ENCODE assay signal across 22 mouse cellular contexts in the genomic region with DNA sequence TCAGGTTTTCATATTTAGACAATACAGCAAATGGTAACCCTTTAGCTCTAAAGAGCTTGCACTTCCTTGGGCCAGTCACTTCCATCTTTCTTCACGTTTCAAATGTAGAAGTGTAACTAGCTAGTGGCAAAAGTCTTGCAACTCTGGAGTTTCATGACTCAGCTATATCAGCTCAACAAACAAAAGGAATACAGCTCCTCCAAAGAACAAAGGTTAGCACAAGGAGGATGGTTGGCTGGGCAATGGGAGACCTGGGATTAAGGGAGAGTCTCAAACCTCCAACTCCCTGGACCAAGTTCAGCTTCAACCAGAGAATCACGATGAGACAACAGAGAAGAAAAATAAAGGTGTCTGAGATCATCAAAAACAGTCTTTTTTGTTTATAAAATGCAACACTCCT.
DNase-seq lines count a peak whose midpoint lies in the region; ATAC-seq and TF ChIP-seq lines count a peak whose summit lies in the region.
"Had no signal": no experiment of that assay in that cellular context is flagged by ENCODE, and none has a peak within 500 bp of the region (broad histone marks: within the 10 kb centered on the region; RNA-seq: fewer than 3 reads in every experiment).

No protein-coding gene starts in this region.

- TF ChIP-seq CTCF in lung, postnatal 0 days (IDR thresholded peaks at IDR 0.05), result no peak

- no peak overlapping the region for H3K4me2 ChIP-seq in hindbrain, embryonic 11.5 days (replicated peaks; ENCODE audit: low read depth, low read length)
- no peak overlapping the region for H3K4me2 ChIP-seq in lung, embryonic 16.5 days (ENCODE audit: low read depth, low read length)
- H3K4me2 ChIP-seq in lung, postnatal 0 days (replicated peaks; ENCODE audit: low read depth, low read length), result no peak overlapping the region
- H3K4me2 ChIP-seq: heart, embryonic 15.5 days; kidney, embryonic 15.5 days; liver, embryonic 15.5 days; midbrain, embryonic 13.5 days; neural tube, embryonic 13.5 days had no signal

- H3K27me3 ChIP-seq in hindbrain, embryonic 10.5 days (ENCODE audit: insufficient read depth, poor library complexity, severe bottlenecking), result 0 out of 2 replicates have a peak, but pooled peaks cover 4% of the 10 kb centered on the region
- H3K27me3 ChIP-seq in hindbrain, embryonic 11.5 days (ENCODE audit: control insufficient read depth, insufficient read depth, low read length), result no peaks in the 10 kb centered on the region
- H3K27me3 ChIP-seq in lung, embryonic 16.5 days (ENCODE audit: control insufficient read depth, insufficient read depth, low read depth, low read length), result no peaks in the 10 kb centered on the region
- H3K27me3 ChIP-seq in lung, postnatal 0 days (replicated peaks; ENCODE audit: insufficient read depth, low read length), result no peaks in the 10 kb centered on the region
- H3K27me3 ChIP-seq in embryonic facial prominence, embryonic 10.5 days (replicated peaks; ENCODE audit: low read depth, poor library complexity, severe bottlenecking), result no peaks in the 10 kb centered on the region
- H3K27me3 ChIP-seq: heart, embryonic 15.5 days; kidney, embryonic 15.5 days; liver, embryonic 15.5 days; midbrain, embryonic 13.5 days had no signal

- DNase-seq in hindbrain, embryonic 10.5 days (ENCODE audit: low spot score), result no peak
- DNase-seq in hindbrain, embryonic 11.5 days (ENCODE audit: low spot score), result no peak
- no peak for DNase-seq in lung, postnatal 0 days (ENCODE audit: low spot score)
- DNase-seq in embryonic facial prominence, embryonic 10.5 days (ENCODE audit: low spot score), result no peak
- peak; percentile 60 for DNase-seq in yolk sac, embryonic 10.5 days (ENCODE audit: low spot score)
- no peak for DNase-seq in left cerebral cortex, adult 9 months (ENCODE audit: low spot score in 2 of 2)
- DNase-seq: adrenal gland, adult 8-10 months; B cell, adult 2 months; cerebellum, adult 9-10 months; gastrocnemius, postnatal 25 days; heart, adult 2 months; heart, postnatal 4 days; layer of hippocampus, postnatal 36 days; right cerebral cortex, adult 18-20 months; thymus, adult 18-20 months had no signal

- no peak for TF ChIP-seq EP300 in lung, postnatal 0 days (IDR thresholded peaks at IDR 0.05)

- no peaks in the 10 kb centered on the region for H3K9me3 ChIP-seq in hindbrain, embryonic 10.5 days
- H3K9me3 ChIP-seq in hindbrain, embryonic 11.5 days (ENCODE audit: control insufficient read depth, low read length), result no peaks in the 10 kb centered on the region
- no peaks in the 10 kb centered on the region for H3K9me3 ChIP-seq in lung, embryonic 16.5 days (ENCODE audit: control insufficient read depth, low read length)
- no peaks in the 10 kb centered on the region for H3K9me3 ChIP-seq in lung, postnatal 0 days (ENCODE audit: low read length)
- no peaks in the 10 kb centered on the region for H3K9me3 ChIP-seq in embryonic facial prominence, embryonic 10.5 days
- H3K9me3 ChIP-seq: heart, embryonic 15.5 days; kidney, embryonic 15.5 days; liver, embryonic 15.5 days; midbrain, embryonic 13.5 days; neural tube, embryonic 13.5 days had no signal

- peaks cover 49% of the 10 kb centered on the region for H3K4me1 ChIP-seq in hindbrain, embryonic 10.5 days (replicated peaks)
- H3K4me1 ChIP-seq in hindbrain, embryonic 11.5 days (replicated peaks; ENCODE audit: control insufficient read depth, insufficient read depth, low read length), result peaks cover 5% of the 10 kb centered on the region
- H3K4me1 ChIP-seq in lung, embryonic 16.5 days (replicated peaks; ENCODE audit: control insufficient read depth, insufficient read depth, low read length), result peaks cover 20% of the 10 kb centered on the region
- H3K4me1 ChIP-seq in lung, postnatal 0 days (ENCODE audit: insufficient read depth, low read depth, low read length), result peaks cover 6% of the 10 kb centered on the region; the same call in 1 of the 2 replicates
- H3K4me1 ChIP-seq in embryonic facial prominence, embryonic 10.5 days, result peaks cover 47% of the 10 kb centered on the region

- no peak overlapping the region for H3K4me3 ChIP-seq in hindbrain, embryonic 10.5 days
- H3K4me3 ChIP-seq in hindbrain, embryonic 11.5 days (ENCODE audit: low read depth, low read length), result no peak overlapping the region
- no peak overlapping the region for H3K4me3 ChIP-seq in lung, embryonic 16.5 days (ENCODE audit: low read length)
- no peak overlapping the region for H3K4me3 ChIP-seq in lung, postnatal 0 days (ENCODE audit: low read depth, low read length)
- no peak overlapping the region for H3K4me3 ChIP-seq in embryonic facial prominence, embryonic 10.5 days
- H3K4me3 ChIP-seq: heart, adult 2 months; heart, embryonic 15.5 days; kidney, embryonic 15.5 days; liver, embryonic 15.5 days; midbrain, embryonic 13.5 days; neural tube, embryonic 13.5 days had no signal

- H3K9ac ChIP-seq in hindbrain, embryonic 11.5 days (ENCODE audit: low read depth, low read length), result no peak overlapping the region
- H3K9ac ChIP-seq in lung, embryonic 16.5 days (ENCODE audit: low read length), result no peak overlapping the region
- H3K9ac ChIP-seq in lung, postnatal 0 days (replicated peaks; ENCODE audit: low read depth), result no peak overlapping the region
- H3K9ac ChIP-seq: heart, embryonic 15.5 days; kidney, embryonic 15.5 days; liver, embryonic 15.5 days; midbrain, embryonic 13.5 days; neural tube, embryonic 13.5 days had no signal

- H3K36me3 ChIP-seq in hindbrain, embryonic 10.5 days, result no peaks in the 10 kb centered on the region
- no peaks in the 10 kb centered on the region for H3K36me3 ChIP-seq in hindbrain, embryonic 11.5 days (ENCODE audit: control insufficient read depth, insufficient read depth, low read length)
- no peaks in the 10 kb centered on the region for H3K36me3 ChIP-seq in lung, embryonic 16.5 days (ENCODE audit: control insufficient read depth, insufficient read depth, low read length)
- no peaks in the 10 kb centered on the region for H3K36me3 ChIP-seq in lung, postnatal 0 days (ENCODE audit: insufficient read depth, low read length)
- no peaks in the 10 kb centered on the region for H3K36me3 ChIP-seq in embryonic facial prominence, embryonic 10.5 days (replicated peaks)
- H3K36me3 ChIP-seq: heart, embryonic 15.5 days; kidney, embryonic 15.5 days; liver, embryonic 15.5 days; midbrain, embryonic 13.5 days; neural tube, embryonic 13.5 days had no signal

- no peak for ATAC-seq in hindbrain, embryonic 11.5 days (ENCODE audit: low FRiP score)
- ATAC-seq in lung, embryonic 16.5 days (ENCODE audit: low read depth), result no peak
- no peak for ATAC-seq in lung, postnatal 0 days
- ATAC-seq: midbrain, embryonic 13.5 days had no signal

- H3K27ac ChIP-seq in hindbrain, embryonic 10.5 days, result peak overlapping the region; percentile 29; the same call in 1 of the 2 replicates
- H3K27ac ChIP-seq in hindbrain, embryonic 11.5 days (ENCODE audit: low read depth, low read length), result no peak overlapping the region
- H3K27ac ChIP-seq in lung, embryonic 16.5 days (ENCODE audit: low read length), result peak overlapping the region; percentile 71
- no peak overlapping the region for H3K27ac ChIP-seq in lung, postnatal 0 days (ENCODE audit: low read length)
- H3K27ac ChIP-seq in embryonic facial prominence, embryonic 10.5 days (replicated peaks), result 0 out of 2 replicates have a peak overlapping the region, but pooled peaks have one; percentile 10
- H3K27ac ChIP-seq: heart, adult 2 months; heart, embryonic 15.5 days; kidney, embryonic 15.5 days; liver, embryonic 15.5 days; macrophage; neural tube, embryonic 13.5 days had no signal

- WGBS in hindbrain, embryonic 10.5 days, result 35% methylated on average over 2 of the region's 2 CpGs
- 32% methylated on average over 2 of the region's 2 CpGs for WGBS in hindbrain, embryonic 11.5 days
- WGBS in lung, embryonic 16.5 days, result 37% methylated on average over 2 of the region's 2 CpGs
- WGBS in lung, postnatal 0 days, result 43% methylated on average over 2 of the region's 2 CpGs
- 34% methylated on average over 2 of the region's 2 CpGs for WGBS in embryonic facial prominence, embryonic 10.5 days

Comparison
In these comparisons a context has a peak if more than half of its experiments do, and no peak if none do; other contexts are left out.
1. H3K27ac ChIP-seq: peak in hindbrain, embryonic 10.5 days (single experiment), lung, embryonic 16.5 days (single experiment) and embryonic facial prominence, embryonic 10.5 days (single experiment); none in hindbrain, embryonic 11.5 days (single experiment) and lung, postnatal 0 days (single experiment).